Mouse (Mus musculus) urinary bladder, postnatal 36 days (tissue): ENCODE results near the gene Mettl2.

ENCODE experiments used
- DNase-seq, 2 experiments: peaks; one replicate each; pipeline ENCODE4 v3.0.0; 2022; ENCODE audit warnings: low spot score in 2 of 2, mixed read lengths in 1 of 2

The Mettl2 gene

DNA sequence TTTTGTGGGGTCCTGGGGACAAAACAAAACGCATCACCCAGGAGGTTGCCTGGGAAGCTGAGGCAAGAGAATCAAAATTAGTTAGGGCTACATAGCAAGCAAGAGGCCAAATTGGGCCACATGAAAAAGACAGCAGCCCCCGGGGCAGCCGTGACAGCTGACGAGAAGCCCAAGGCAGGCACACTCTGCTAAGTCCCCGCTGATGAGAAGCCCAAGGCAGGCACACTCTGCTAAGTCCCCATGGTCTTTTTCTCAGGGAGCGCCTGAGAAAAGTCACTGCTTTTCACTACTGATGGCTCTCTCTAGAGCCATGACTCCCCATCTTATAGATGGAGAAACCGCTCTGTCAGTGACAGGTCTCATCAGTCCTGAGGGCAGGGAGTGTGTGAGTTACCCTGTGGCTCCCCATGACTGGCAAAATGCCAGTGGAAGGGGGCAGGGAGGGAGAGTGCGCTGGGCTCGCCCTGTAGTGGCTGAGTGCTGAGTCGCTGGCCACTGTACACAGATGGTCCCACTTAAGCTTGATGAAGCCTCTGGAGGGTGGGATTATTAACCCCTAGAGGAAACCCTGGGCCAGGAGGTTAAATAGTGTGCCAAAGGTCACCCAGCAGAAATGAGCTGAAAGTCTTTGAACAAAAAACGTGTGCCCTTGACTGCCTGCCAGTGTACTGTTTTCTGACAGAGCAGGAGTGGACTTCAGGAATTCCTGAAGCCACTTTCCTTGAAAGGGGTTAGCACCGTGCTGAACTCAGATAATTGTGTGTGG lies 27.0 kb downstream of the Mettl2 start:
- DNase-seq, result no peak

DNA sequence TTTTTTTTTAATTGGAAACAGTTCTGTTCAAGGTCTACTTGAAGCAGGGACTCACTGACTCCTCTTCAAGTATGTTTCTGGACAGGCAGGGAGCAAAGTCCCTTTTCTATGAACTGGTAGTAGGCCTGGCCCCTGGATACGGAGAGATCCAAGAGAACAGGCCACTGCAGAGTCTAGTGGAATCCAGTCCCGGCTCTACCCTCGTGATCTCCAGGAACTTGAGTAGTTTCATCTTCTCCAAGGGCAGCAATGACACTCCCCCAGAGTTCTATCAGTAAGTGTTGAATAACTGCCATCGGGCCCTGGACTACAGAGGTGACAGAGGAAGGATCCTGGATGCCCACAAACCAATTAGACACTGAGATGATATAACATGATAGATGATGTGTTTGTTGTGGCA lies 29.7 kb downstream of the Mettl2 start:
- no peak for DNase-seq

GRCm38 (mm10) chr11:105156748-105157267 lies 30.6 kb downstream of the Mettl2 start:
- no peak for DNase-seq

GRCm38 (mm10) chr11:105158047-105158446 lies 31.8 kb downstream of the Mettl2 start:
- DNase-seq, result no peak

DNA sequence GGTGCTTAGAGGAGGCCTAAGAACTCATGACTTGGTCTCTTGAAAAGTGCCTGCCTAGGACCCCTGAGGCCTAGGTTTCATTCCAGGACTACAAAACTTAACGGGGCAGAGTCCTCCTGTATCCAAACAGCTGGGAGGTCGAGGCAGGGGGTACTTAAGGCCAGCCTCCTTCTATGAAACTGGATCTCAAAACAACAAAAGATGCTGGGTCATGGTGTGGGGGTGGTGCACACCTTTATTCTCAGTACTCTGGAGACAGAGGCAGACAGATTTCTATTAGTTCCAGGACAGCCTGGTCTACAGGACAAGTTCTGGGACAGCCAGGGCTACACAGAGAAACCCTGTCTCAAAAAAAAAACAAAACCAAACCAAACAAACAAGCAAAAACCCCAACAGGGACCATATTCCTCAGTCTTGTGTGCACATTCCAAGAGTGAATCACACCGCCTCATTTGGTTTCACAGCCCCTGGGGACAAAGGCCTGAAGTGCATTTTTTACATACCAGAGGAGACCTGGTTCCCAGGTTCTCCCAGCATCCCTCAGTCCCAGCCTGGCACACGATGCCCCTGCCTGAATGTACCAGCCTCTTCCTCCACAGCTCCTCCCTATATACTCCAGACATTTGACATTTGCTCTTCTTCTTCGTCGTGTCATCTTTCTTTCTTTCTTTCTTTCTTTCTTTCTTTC lies 33.6 kb downstream of the Mettl2 start:
- DNase-seq, result no peak

GRCm38 (mm10) chr11:105161411-105161810 lies 35.2 kb downstream of the Mettl2 start:
- DNase-seq, result no peak

GRCm38 (mm10) chr11:105164516-105165510 lies 38.6 kb downstream of the Mettl2 start:
- no peak for DNase-seq

GRCm38 (mm10) chr11:105166780-105167179 lies 40.6 kb downstream of the Mettl2 start:
- DNase-seq, result no peak

DNA sequence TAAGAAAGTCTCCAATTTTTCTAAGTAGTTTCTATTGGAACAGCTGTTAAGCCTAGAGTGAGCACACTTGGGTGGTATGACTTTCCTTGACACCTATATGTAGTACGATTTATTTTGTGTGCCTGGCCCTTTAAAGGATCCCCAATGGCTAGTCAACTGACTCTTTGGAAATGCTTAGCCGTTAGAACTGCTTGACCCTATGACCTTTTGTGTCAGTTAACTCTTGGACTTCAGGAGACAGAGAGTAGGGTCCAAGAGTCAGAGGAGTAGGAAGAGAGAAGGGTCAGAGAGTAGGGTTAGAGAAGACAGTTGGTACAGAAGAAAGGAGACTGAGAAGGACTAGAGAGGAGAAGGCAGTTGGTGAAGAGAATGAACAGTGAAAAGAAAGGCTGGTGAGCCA lies 52.3 kb downstream of the Mettl2 start, which contains the start of gene Tlk2:
Gene Tlk2 (plus strand): TSS at position 292 of the 400 bp plus-strand sequence.
- DNase-seq, result no peak

GRCm38 (mm10) chr11:105179523-105179922 lies 53.3 kb downstream of the Mettl2 start:
- no peak for DNase-seq

DNA sequence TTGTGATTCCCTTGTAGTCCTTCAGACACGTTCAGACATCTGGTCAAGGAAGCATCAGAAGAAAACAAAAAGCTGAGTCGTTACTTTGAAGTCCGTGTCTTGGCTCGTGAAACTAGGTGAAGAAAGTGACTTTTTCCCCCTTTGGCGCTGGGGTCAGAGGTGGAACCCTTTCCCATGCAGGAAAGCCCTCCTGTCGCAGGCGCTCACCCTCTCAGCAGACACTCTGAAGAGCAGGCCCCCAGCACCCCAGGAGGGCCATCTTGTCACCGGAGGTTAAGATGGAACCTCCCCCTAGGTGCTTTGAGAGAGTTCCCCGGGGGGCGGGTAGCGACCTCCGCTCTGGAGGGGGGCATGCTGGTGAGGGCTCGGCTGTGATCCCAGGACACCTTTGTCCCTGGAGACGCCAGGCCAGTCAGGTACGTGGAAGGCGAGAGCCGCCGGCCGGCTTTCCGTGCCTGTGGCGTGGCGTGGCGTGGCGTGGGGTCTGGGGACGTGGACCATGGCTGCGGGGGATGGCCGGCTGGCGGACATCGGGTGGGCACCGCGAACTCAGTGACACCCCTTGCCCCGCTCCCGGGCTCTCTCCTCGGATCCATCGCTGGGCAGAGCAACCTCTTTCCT lies 54.4 kb downstream of the Mettl2 start:
- DNase-seq, result peak; percentile 33 to 35

- DNase-seq, result peak; percentile 78 to 88
Observed at GRCm38 (mm10) chr11:105181126-105181637, 55.0 kb downstream of the Mettl2 start.

DNA sequence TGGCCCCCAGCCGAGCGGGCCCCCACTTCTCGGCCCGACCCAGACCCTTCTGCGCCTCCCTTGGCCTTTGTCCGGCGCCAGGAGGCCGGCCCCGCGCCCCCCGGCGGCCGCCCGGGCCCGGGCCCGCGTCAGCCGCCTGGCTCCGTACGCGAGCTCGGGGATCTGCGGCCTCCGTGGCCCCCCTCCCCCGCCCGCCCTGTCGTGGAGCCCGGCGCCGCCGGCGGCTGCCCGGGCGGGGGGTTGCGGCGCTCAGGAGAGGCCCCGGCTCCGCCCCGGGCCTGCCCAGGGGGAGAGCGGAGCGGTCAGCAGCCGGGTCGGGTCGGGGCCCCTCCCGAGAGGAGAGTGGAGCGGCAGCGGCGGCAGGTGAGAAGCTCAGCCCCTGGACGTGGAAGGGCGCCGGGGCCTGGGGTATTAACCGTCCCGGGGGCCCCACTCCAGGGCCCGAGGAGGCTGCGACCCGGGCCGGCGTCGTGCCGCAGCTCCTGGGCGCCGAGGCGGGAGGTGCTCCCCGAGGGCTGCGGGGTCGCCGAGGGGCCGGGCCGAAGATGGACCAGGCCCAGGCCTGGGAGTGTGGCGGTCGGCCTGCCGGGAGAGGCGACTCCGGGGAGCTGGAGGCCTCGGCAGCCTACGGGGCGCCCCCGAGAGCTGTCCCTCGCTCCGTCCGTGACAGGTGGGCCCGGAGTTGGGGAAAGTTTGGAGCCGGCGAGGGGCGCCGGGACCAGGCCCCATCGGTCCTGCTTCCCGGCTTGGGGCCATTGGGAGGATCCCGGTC lies 55.6 kb downstream of the Mettl2 start:
- DNase-seq, result peak; percentile 26 to 53

GRCm38 (mm10) chr11:105182461-105182855 lies 56.2 kb downstream of the Mettl2 start:
- DNase-seq, result no peak

DNA sequence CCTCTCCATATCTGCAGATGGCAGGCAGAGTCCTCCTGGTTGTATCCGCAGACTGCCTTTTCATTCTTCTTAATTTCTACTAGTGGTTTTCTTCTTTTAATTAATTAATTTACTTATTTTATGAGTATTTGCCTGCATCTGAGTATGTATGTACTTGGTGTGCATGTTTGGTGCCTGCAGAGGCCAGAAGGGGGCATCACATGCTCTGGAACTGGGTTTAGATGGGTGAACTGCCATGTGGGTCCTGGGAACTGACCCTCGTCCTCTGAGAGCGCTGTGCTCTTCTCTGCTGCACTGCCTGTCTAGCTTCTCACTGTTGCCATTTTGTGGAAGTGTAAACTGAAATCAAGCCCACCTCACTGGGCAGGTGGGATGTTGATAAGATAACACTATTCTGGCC lies 58.5 kb downstream of the Mettl2 start:
- no peak for DNase-seq
